Mouse (Mus musculus) urinary bladder, postnatal 25 days (tissue): Measurements from ENCODE around the gene Selp.

ENCODE experiments used
- DNase-seq: peaks from one replicate; pipeline ENCODE4 v3.0.0; 2022; ENCODE audit warnings: low spot score

Selp gene

GRCm38 (mm10) chr1:164119892-164120776 is 5.1 kb downstream of the Selp start:
- DNase-seq, result no peak

- no peak for DNase-seq
Measured at GRCm38 (mm10) chr1:164120777-164121158, 5.7 kb downstream of the Selp start.

GRCm38 (mm10) chr1:164123836-164124235 is 8.8 kb downstream of the Selp start:
- DNase-seq, result no peak

- DNase-seq, result no peak
Measured at GRCm38 (mm10) chr1:164130013-164130412, 14.9 kb downstream of the Selp start.

- DNase-seq, result no peak
Measured at GRCm38 (mm10) chr1:164132609-164133008, 17.5 kb downstream of the Selp start.

- DNase-seq, result no peak
Measured at GRCm38 (mm10) chr1:164134101-164134500, 19.0 kb downstream of the Selp start.

- DNase-seq, result no peak
Measured at GRCm38 (mm10) chr1:164135360-164135759, 20.3 kb downstream of the Selp start.

- DNase-seq, result no peak
Measured at GRCm38 (mm10) chr1:164135960-164136359, 20.9 kb downstream of the Selp start.

GRCm38 (mm10) chr1:164136636-164137035 is 21.6 kb downstream of the Selp start:
- DNase-seq, result no peak

- peak; percentile 82 for DNase-seq
Measured at GRCm38 (mm10) chr1:164138365-164139130, 23.5 kb downstream of the Selp start.

GRCm38 (mm10) chr1:164139464-164139863 is 24.4 kb downstream of the Selp start:
- no peak for DNase-seq

- no peak for DNase-seq
Measured at GRCm38 (mm10) chr1:164149083-164149482, 34.0 kb downstream of the Selp start.

GRCm38 (mm10) chr1:164151387-164152088 is 36.5 kb downstream of the Selp start, which contains the start of gene F5:
F5 (plus strand) TSS chr1:164151838.
- DNase-seq, result no peak

- DNase-seq, result no peak
Measured at GRCm38 (mm10) chr1:164152836-164153235, 37.8 kb downstream of the Selp start.

- DNase-seq, result no peak
Measured at GRCm38 (mm10) chr1:164154983-164155382, 39.9 kb downstream of the Selp start.

- no peak for DNase-seq
Measured at GRCm38 (mm10) chr1:164158571-164158970, 43.5 kb downstream of the Selp start.

- DNase-seq, result no peak
Measured at GRCm38 (mm10) chr1:164159781-164160180, 44.7 kb downstream of the Selp start.

- DNase-seq, result no peak
Measured at GRCm38 (mm10) chr1:164162745-164163144, 47.7 kb downstream of the Selp start.

GRCm38 (mm10) chr1:164168818-164169217 is 53.8 kb downstream of the Selp start:
- DNase-seq, result no peak

GRCm38 (mm10) chr1:164170434-164170833 is 55.4 kb downstream of the Selp start:
- DNase-seq, result no peak

GRCm38 (mm10) chr1:164173145-164173544 is 58.1 kb downstream of the Selp start:
- no peak for DNase-seq

GRCm38 (mm10) chr1:164176856-164177255 is 61.8 kb downstream of the Selp start:
- DNase-seq, result no peak
